Mouse (Mus musculus): ENCODE measurements around the gene Bcl2l15.

DNA sequence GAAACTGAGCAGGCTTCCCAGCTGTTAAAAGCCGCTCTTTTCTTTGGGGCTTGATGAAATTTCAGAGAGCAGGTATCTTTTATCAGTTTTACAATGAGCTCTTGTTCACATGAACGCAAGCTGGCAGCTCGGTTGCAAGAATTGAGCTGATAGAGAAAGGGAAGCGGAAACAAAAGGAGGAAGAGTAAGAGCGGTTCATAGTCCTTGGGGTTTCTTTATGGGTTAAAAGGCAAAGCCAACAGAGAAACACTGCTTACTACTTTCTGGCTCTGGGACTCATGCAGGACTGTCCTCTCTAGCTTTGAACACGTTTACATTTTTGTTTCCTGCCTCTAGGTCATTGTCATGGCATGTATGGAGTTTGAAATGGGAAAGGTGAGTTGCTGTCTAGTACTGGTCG, 41.9 kb downstream of the Bcl2l15 start:
- no peak for TF ChIP-seq POLR2A (IDR thresholded peaks at IDR 0.05; ENCODE audit: insufficient read length, low read depth)
- TF ChIP-seq MYOG (IDR thresholded peaks at IDR 0.05; ENCODE audit: control insufficient read depth in 1 of 3, insufficient read depth in 1 of 3, insufficient read length in 2 of 3, low read depth in 2 of 3), result no peak
- no peak for TF ChIP-seq TCF3 (IDR thresholded peaks at IDR 0.05; ENCODE audit: insufficient read length, low read depth)
